Mouse (Mus musculus) kidney, postnatal 36 days (tissue): ENCODE results near the gene Epop.

ENCODE experiments used
- DNase-seq, 2 experiments: peaks; one replicate each; pipeline ENCODE4 v3.0.0; 2021 to 2022; ENCODE audit warnings: mixed read lengths in 2 of 2

Gene Epop

GRCm38 (mm10) chr11:97579088-97579857 lies 50.2 kb downstream of the Epop start:
- no peak for DNase-seq

GRCm38 (mm10) chr11:97578286-97578685 lies 51.2 kb downstream of the Epop start:
- DNase-seq, result peak; percentile 92 to 93
